Mouse (Mus musculus) intestine, postnatal 0 days (tissue): ENCODE measurements around the gene Il22ra1. TPM values are rescaled to one million over a fixed set of nuclear protein-coding genes. Genes with fewer than 3 reads are reported as not detected.
A peak's percentile ranks its signal among the peaks of the same experiment; 100 is the strongest.

Experiments used
- ATAC-seq: fragments of 200-750 bp; cut with Nextera tagmentation; 2 replicates; pipeline ENCODE4 v1.8.0; 2017; ENCODE audit warnings: mild to moderate bottlenecking, moderate TSS enrichment, moderate library complexity
- H3K27ac ChIP-seq: fragments of 300-500 bp; sonication (generic); 2 replicates; pipeline ENCODE4 v1.5.1; 2014; ENCODE audit warnings: mild to moderate bottlenecking, low read depth, low read length, moderate library complexity
- H3K27me3 ChIP-seq: fragments of 300-500 bp; sonication (generic); replicated peaks from 2 replicates; pipeline ENCODE4 v1.6.1; 2014; ENCODE audit warnings: low read length, mixed read lengths; ENCODE audit not compliant: control insufficient read depth, insufficient read depth
- H3K36me3 ChIP-seq: fragments of 300-500 bp; sonication (generic); 2 replicates; pipeline ENCODE4 v1.6.1; 2014; ENCODE audit warnings: mild to moderate bottlenecking, moderate library complexity; ENCODE audit not compliant: control insufficient read depth, insufficient read depth
- H3K4me1 ChIP-seq: fragments of 300-500 bp; sonication (generic); replicated peaks from 2 replicates; pipeline ENCODE4 v1.6.1; 2014; ENCODE audit warnings: antibody characterized with exemption, low read length, mixed read lengths; ENCODE audit not compliant: control insufficient read depth, insufficient read depth
- H3K4me2 ChIP-seq: fragments of 300-500 bp; sonication (generic); replicated peaks from 2 replicates; pipeline ENCODE4 v1.6.1; 2014; ENCODE audit warnings: low read depth, mild to moderate bottlenecking, moderate library complexity
- H3K4me3 ChIP-seq: fragments of 300-500 bp; sonication (generic); 2 replicates; pipeline ENCODE4 v1.5.1; 2014; ENCODE audit warnings: low read depth, low read length
- H3K9ac ChIP-seq: fragments of 300-500 bp; sonication (generic); 2 replicates; pipeline ENCODE4 v1.6.1; 2014; ENCODE audit warnings: mild to moderate bottlenecking, low read depth, low read length
- H3K9me3 ChIP-seq: fragments of 300-500 bp; sonication (generic); 2 replicates; pipeline ENCODE4 v1.6.1; 2016; ENCODE audit warnings: mixed run types; ENCODE audit not compliant: control insufficient read depth
- CTCF ChIP-seq: sonication (generic); IDR thresholded peaks from 2 replicates; pipeline ENCODE4 v1.5.1; 2016; ENCODE audit warnings: low read depth, mild to moderate bottlenecking, control low read depth, antibody characterized with exemption, moderate library complexity
- WGBS: fragments of 180-500 bp; shearing (Covaris S2); extraction: QIAGEN DNeasy Blood & Tissue Kit; methylation state at CpG from one replicate; pipeline ENCODE4 v1.1.7; 2014; 5-methylcytosine and 5-hydroxymethylcytosine counted together
- polyA plus RNA-seq: library from polyadenylated mRNA; unstranded; fragments of >200 nt; fragmentation: Nextera tagmentation; extraction: Ambion mirVana; gene quantifications from 2 replicates; pipeline ENCODE4 v1.2.1, GENCODE M21; 2015

The Il22ra1 gene
- polyA plus RNA-seq, 1 experiment from 2014 or later = 7.7 TPM

GRCm38 (mm10) chr4:135761048-135761447 lies 33.1 kb downstream of the Il22ra1 start:
- no peak overlapping the region for H3K4me3 ChIP-seq
- peaks cover 4% of the 10 kb centered on the region; the same call in 1 of the 2 replicates for H3K4me1 ChIP-seq
- no peaks in the 10 kb centered on the region for H3K36me3 ChIP-seq
- H3K4me2 ChIP-seq = no peak overlapping the region
- H3K27me3 ChIP-seq = no peaks in the 10 kb centered on the region
- no peak overlapping the region for H3K27ac ChIP-seq
- no peak for TF ChIP-seq CTCF
- no peaks in the 10 kb centered on the region for H3K9me3 ChIP-seq
- ATAC-seq = no peak
- no peak overlapping the region for H3K9ac ChIP-seq
- 78% methylated on average over 8 of the region's 8 CpGs for WGBS

- no peak overlapping the region for H3K4me2 ChIP-seq
Observed at GRCm38 (mm10) chr4:135761569-135761968, 33.6 kb downstream of the Il22ra1 start.

GRCm38 (mm10) chr4:135762251-135762906 lies 34.4 kb downstream of the Il22ra1 start:
- peak overlapping the region; percentile 55 for H3K4me2 ChIP-seq
- no peaks in the 10 kb centered on the region for H3K9me3 ChIP-seq
- H3K9ac ChIP-seq = no peak overlapping the region
- no peak overlapping the region; the same call in 1 of the 2 replicates for H3K4me3 ChIP-seq
- H3K4me1 ChIP-seq = peaks cover 4% of the 10 kb centered on the region; the same call in 1 of the 2 replicates
- no peaks in the 10 kb centered on the region for H3K36me3 ChIP-seq
- 0 out of 2 replicates have a peak, but pooled peaks have one; percentile 15 for TF ChIP-seq CTCF
- ATAC-seq = peak; percentile 95
- peak overlapping the region; percentile 54; the same call in 1 of the 2 replicates for H3K27ac ChIP-seq
- WGBS = 6% methylated on average over 19 of the region's 19 CpGs
- H3K27me3 ChIP-seq = no peaks in the 10 kb centered on the region

More at GRCm38 (mm10) chr4:135761569-135761968, 33.6 kb downstream of the Il22ra1 start:
- no peak for ATAC-seq
- Histone ChIP-seq H3K36me3 (no peaks in the 10 kb centered on the region), H3K4me3 (no peak overlapping the region), H3K27me3 (no peaks in the 10 kb centered on the region), H3K9ac (no peak overlapping the region), H3K27ac (0 out of 2 replicates have a peak overlapping the region, but pooled peaks have one; percentile 54), H3K9me3 (no peaks in the 10 kb centered on the region), H3K4me1 (peaks cover 4% of the 10 kb centered on the region; the same call in 1 of the 2 replicates)
- TF ChIP-seq CTCF = no peak
- WGBS = 66% methylated on average over 7 of the region's 7 CpGs

GRCm38 (mm10) chr4:135764700-135765099 lies 36.7 kb downstream of the Il22ra1 start:
- no peak for ATAC-seq
- no peak overlapping the region for H3K4me2 ChIP-seq
- no peak overlapping the region for H3K27ac ChIP-seq
- no peak overlapping the region for H3K4me3 ChIP-seq
- no peaks in the 10 kb centered on the region for H3K36me3 ChIP-seq
- no peak overlapping the region for H3K9ac ChIP-seq
- H3K9me3 ChIP-seq = no peaks in the 10 kb centered on the region
- 88% methylated on average over 13 of the region's 13 CpGs for WGBS
- H3K27me3 ChIP-seq = no peaks in the 10 kb centered on the region
- H3K4me1 ChIP-seq = peaks cover 4% of the 10 kb centered on the region; the same call in 1 of the 2 replicates
- TF ChIP-seq CTCF = no peak

GRCm38 (mm10) chr4:135765707-135766106 lies 37.7 kb downstream of the Il22ra1 start:
- Histone ChIP-seq H3K4me3 (no peak overlapping the region), H3K27me3 (no peaks in the 10 kb centered on the region), H3K9ac (no peak overlapping the region), H3K36me3 (no peaks in the 10 kb centered on the region), H3K4me1 (peaks cover 4% of the 10 kb centered on the region; the same call in 1 of the 2 replicates), H3K27ac (no peak overlapping the region), H3K9me3 (no peaks in the 10 kb centered on the region), H3K4me2 (no peak overlapping the region)
- 84% methylated on average over 8 of the region's 8 CpGs for WGBS
- no peak for ATAC-seq
- TF ChIP-seq CTCF = no peak

GRCm38 (mm10) chr4:135766976-135767375 lies 39.0 kb downstream of the Il22ra1 start:
- no peak for TF ChIP-seq CTCF
- Histone ChIP-seq H3K4me1 (peaks cover under 1% of the 10 kb centered on the region; the same call in 1 of the 2 replicates), H3K9me3 (no peaks in the 10 kb centered on the region), H3K27ac (no peak overlapping the region), H3K4me2 (no peak overlapping the region), H3K36me3 (no peaks in the 10 kb centered on the region), H3K9ac (no peak overlapping the region), H3K4me3 (no peak overlapping the region), H3K27me3 (no peaks in the 10 kb centered on the region)
- no peak for ATAC-seq
- WGBS = 80% methylated on average over 3 of the region's 3 CpGs
